Mouse (Mus musculus) myocyte (in vitro differentiated cells): ENCODE measurements at regions not wholly inside any gene's neighbourhood (a gene's known extent, or its start where the extent isn't known, plus 50 kb on each side); places are given as distances from the start of the nearest gene placed in this dataset.

Source experiments
- H3K27me3 ChIP-seq: one replicate; pipeline ENCODE4 v1.6.1; 2011; ENCODE audit not compliant: control insufficient read depth, insufficient read depth, insufficient read length
- H3K36me3 ChIP-seq: one replicate; pipeline ENCODE4 v1.6.1; 2011; ENCODE audit not compliant: control insufficient read depth, insufficient read depth
- H3K4me2 ChIP-seq: one replicate; pipeline ENCODE4 v1.6.1; 2011; ENCODE audit warnings: low read depth, control low read depth
- H3K4me3 ChIP-seq: one replicate; pipeline ENCODE4 v1.5.1; 2011; ENCODE audit warnings: mild to moderate bottlenecking, control low read depth, moderate library complexity
- H3K79me2 ChIP-seq: one replicate; pipeline ENCODE4 v1.6.1; 2011; ENCODE audit not compliant: control insufficient read depth, insufficient read depth
- H3ac ChIP-seq: one replicate; pipeline ENCODE4 v1.6.1; 2011; ENCODE audit not compliant: control insufficient read depth, insufficient read length
- CEBPB ChIP-seq: IDR thresholded peaks from 2 replicates; pipeline ENCODE4 v1.6.1; 2011; ENCODE audit warnings: mild to moderate bottlenecking, moderate library complexity; ENCODE audit not compliant: poor library complexity, insufficient read depth, severe bottlenecking
- E2F4 ChIP-seq: IDR thresholded peaks from one replicate; pipeline ENCODE4 v1.6.1; 2011; ENCODE audit warnings: mild to moderate bottlenecking, control low read depth, moderate library complexity; ENCODE audit not compliant: insufficient read depth
- MAX ChIP-seq: IDR thresholded peaks from one replicate; pipeline ENCODE4 v1.6.1; 2011; ENCODE audit warnings: low read depth, mild to moderate bottlenecking, control low read depth
- MYOD1 ChIP-seq, 3 experiments: IDR thresholded peaks; one replicate each; pipeline ENCODE4 v1.6.1; 2011; ENCODE audit warnings: control low read depth in 2 of 3, low read depth in 2 of 3, mild to moderate bottlenecking in 2 of 3, moderate library complexity in 1 of 3; ENCODE audit not compliant: insufficient read length in 2 of 3, control insufficient read depth in 1 of 3
- MYOG ChIP-seq, 3 experiments: IDR thresholded peaks; one replicate each; pipeline ENCODE4 v1.6.1; 2011; ENCODE audit warnings: control low read depth in 2 of 3, low read depth in 2 of 3, mild to moderate bottlenecking in 2 of 3; ENCODE audit not compliant: insufficient read length in 2 of 3, control insufficient read depth in 1 of 3, insufficient read depth in 1 of 3
- POLR2A ChIP-seq: IDR thresholded peaks from one replicate; pipeline ENCODE4 v1.6.1; 2011; ENCODE audit warnings: low read depth, mild to moderate bottlenecking, control low read depth, moderate library complexity; ENCODE audit not compliant: insufficient read length
- POLR2AphosphoS2 ChIP-seq: IDR thresholded peaks from one replicate; pipeline ENCODE4 v1.6.1; 2011; ENCODE audit warnings: low read depth, control low read depth; ENCODE audit not compliant: insufficient read length
- REST ChIP-seq: IDR thresholded peaks from one replicate; pipeline ENCODE4 v1.6.1; 2011; ENCODE audit warnings: mild to moderate bottlenecking, control low read depth, moderate library complexity; ENCODE audit not compliant: insufficient read depth, insufficient read length
- SRF ChIP-seq: IDR thresholded peaks from one replicate; pipeline ENCODE4 v1.6.1; 2011; ENCODE audit warnings: low read depth; ENCODE audit not compliant: control insufficient read depth, insufficient read length
- TCF12 ChIP-seq: IDR thresholded peaks from one replicate; pipeline ENCODE4 v1.6.1; 2011; ENCODE audit warnings: mild to moderate bottlenecking, control low read depth; ENCODE audit not compliant: poor library complexity, insufficient read depth, severe bottlenecking
- TCF3 ChIP-seq: IDR thresholded peaks from one replicate; pipeline ENCODE4 v1.6.1; 2011; ENCODE audit warnings: low read depth, control low read depth; ENCODE audit not compliant: insufficient read length
- USF1 ChIP-seq: IDR thresholded peaks from one replicate; pipeline ENCODE4 v1.6.1; 2011; ENCODE audit warnings: low read depth, mild to moderate bottlenecking, control low read depth, moderate library complexity

DNA sequence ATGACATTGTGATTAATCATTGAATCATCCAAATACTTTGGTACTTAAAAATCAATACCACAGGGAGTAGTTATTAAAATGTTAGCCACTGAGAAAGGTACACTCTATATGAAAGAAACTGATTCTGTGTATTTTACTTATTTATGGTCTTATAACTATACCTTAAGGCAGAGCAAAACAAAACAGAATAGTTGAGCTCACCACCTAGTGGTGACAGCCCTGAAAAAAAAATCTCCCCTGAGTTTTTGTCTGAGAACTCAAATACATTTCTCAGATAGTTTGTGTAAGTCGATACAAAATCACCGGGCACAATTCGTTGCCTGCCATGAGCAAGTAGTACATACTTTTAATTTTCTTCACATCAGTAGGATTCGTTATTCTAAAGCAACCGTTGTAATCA is 156.7 kb upstream of the Ccdc54 start:
- H3K79me2 ChIP-seq: no peaks in the 10 kb centered on the region
- no peaks in the 10 kb centered on the region for H3K27me3 ChIP-seq
- no peak overlapping the region for H3ac ChIP-seq
- H3K4me3 ChIP-seq: no peak overlapping the region
- H3K4me2 ChIP-seq: no peak overlapping the region
- H3K36me3 ChIP-seq: no peaks in the 10 kb centered on the region
- TF ChIP-seq SRF (no peak), CEBPB (no peak), TCF12 (no peak), MYOG (IDR thresholded peaks at IDR 0.05; ENCODE audit: control insufficient read depth in 1 of 3, insufficient read depth in 1 of 3, insufficient read length in 2 of 3, low read depth in 2 of 3) (no peak), TCF3 (no peak), USF1 (no peak)

DNA sequence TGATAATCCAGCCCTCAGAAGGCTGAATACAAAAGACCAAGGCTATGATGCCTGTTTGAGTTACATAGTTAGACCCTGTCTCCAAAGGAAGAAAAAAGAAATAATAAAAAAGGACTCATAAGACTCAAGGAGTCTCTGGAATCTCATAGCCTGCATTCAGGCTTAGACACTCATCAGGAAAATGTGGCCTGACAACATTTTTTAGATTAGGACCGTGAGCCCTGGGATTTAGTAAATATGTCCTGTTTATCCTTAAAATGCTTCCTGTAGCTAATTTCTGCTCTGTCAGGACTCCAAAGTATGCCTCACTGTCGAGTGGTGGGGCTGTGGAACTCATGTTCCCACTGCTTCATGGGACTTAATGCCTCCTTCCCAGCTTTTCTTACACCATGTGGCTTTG is 154.8 kb upstream of the Ccdc54 start:
- TF ChIP-seq SRF (no peak), REST (no peak), E2F4 (no peak), USF1 (no peak), TCF3 (no peak), POLR2AphosphoS2 (no peak), MYOD1 (IDR thresholded peaks at IDR 0.05; ENCODE audit: control insufficient read depth in 1 of 3, insufficient read length in 2 of 3, low read depth in 2 of 3) (no peak), TCF12 (no peak), MAX (no peak)

DNA sequence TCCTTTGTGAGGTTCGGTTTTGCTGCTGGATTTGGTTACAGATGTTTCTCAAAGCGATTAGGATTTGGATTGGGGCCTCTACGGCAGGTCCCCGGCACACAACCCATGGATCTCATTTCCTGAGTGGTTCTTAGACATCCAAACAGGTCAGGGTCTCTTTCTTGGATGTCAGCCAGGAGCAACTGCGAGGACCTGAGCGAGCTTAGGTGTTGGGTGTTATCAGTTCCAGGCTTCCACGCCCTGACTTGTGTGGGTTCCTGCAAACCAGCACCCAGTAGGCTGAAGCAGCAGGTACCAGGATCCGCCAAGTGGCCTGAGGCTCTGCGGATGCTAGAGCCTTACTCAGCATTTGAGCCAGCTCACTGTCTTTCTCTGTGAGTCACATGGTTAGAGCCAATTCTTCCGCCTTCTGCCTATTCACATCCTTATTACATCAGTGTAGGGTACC is 146.5 kb upstream of the Ccdc54 start:
- no peaks in the 10 kb centered on the region for H3K79me2 ChIP-seq
- H3K4me3 ChIP-seq: peak overlapping the region; percentile 19
- H3ac ChIP-seq: no peak overlapping the region
- H3K4me2 ChIP-seq: peak overlapping the region; percentile 91
- TF ChIP-seq USF1: no peak
- TF ChIP-seq MYOG (IDR thresholded peaks at IDR 0.05; ENCODE audit: control insufficient read depth in 1 of 3, insufficient read depth in 1 of 3, insufficient read length in 2 of 3, low read depth in 2 of 3): no peak
- no peak for TF ChIP-seq REST
- no peak for TF ChIP-seq SRF
- TF ChIP-seq TCF3: no peak
- no peak for TF ChIP-seq MAX
- no peak for TF ChIP-seq TCF12
- no peak for TF ChIP-seq MYOD1 (IDR thresholded peaks at IDR 0.05; ENCODE audit: control insufficient read depth in 1 of 3, insufficient read length in 2 of 3, low read depth in 2 of 3)
- no peak for TF ChIP-seq POLR2A
- TF ChIP-seq E2F4: no peak
- no peak for TF ChIP-seq POLR2AphosphoS2
- TF ChIP-seq CEBPB: no peak
- H3K36me3 ChIP-seq: no peaks in the 10 kb centered on the region
- H3K27me3 ChIP-seq: no peaks in the 10 kb centered on the region

More for the DNA sequence above, 154.8 kb upstream of the Ccdc54 start:
- no peak overlapping the region for H3ac ChIP-seq
- no peaks in the 10 kb centered on the region for H3K27me3 ChIP-seq
- H3K4me3 ChIP-seq: no peak overlapping the region
- H3K4me2 ChIP-seq: no peak overlapping the region
- no peaks in the 10 kb centered on the region for H3K79me2 ChIP-seq
- H3K36me3 ChIP-seq: no peaks in the 10 kb centered on the region

DNA sequence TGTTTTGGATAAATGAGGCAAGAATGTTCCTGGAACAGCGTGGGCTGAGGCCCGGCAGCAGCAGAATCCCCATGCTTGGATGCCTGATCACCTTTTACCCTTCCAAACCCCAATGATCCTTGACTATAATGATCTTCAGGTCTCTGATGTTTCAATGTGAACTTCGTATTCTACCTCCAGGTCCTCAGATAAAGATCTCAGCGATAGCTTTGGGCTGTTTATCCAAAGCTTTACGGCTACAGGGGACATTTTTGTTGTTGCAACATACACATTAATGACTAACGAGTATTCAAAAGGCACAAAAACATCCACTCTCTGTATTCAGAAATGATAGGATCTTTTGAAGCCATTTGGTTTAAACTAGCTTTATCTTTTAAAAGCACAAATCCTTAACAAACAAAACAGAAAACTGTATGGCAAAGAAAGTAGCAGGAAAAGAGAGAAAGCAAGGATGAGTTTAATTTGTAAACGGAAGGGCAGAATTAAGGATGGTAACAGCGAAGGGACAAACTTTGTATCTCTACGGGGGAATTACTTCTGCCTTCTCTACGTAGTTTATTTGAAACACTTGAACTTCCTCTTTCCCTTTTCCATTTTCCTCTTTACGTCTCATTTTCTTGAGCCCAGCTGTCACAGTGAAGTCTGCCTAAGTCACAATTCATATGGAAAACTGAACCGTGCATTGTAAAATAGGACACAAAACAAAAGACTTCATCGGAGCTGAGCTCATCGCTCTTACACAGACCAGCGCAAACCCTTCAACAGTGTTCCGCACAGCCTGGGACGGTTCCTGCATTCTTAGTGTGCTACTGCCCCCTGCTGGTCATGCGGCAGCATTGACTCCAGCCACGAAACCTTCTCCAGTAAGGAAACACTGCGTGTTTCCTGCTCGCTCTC is 145.4 kb upstream of the Ccdc54 start:
- Histone ChIP-seq H3K4me3 (peak overlapping the region; percentile 19), H3K27me3 (no peaks in the 10 kb centered on the region), H3K4me2 (peak overlapping the region; percentile 91), H3K36me3 (no peaks in the 10 kb centered on the region), H3K79me2 (peaks cover 3% of the 10 kb centered on the region), H3ac (no peak overlapping the region)
- TF ChIP-seq POLR2A (peak; percentile 46), MYOG (IDR thresholded peaks at IDR 0.05; ENCODE audit: control insufficient read depth in 1 of 3, insufficient read depth in 1 of 3, insufficient read length in 2 of 3, low read depth in 2 of 3) (no peak), MYOD1 (IDR thresholded peaks at IDR 0.05; ENCODE audit: control insufficient read depth in 1 of 3, insufficient read length in 2 of 3, low read depth in 2 of 3) (no peak), MAX (no peak), POLR2AphosphoS2 (no peak), USF1 (no peak), CEBPB (no peak)

DNA sequence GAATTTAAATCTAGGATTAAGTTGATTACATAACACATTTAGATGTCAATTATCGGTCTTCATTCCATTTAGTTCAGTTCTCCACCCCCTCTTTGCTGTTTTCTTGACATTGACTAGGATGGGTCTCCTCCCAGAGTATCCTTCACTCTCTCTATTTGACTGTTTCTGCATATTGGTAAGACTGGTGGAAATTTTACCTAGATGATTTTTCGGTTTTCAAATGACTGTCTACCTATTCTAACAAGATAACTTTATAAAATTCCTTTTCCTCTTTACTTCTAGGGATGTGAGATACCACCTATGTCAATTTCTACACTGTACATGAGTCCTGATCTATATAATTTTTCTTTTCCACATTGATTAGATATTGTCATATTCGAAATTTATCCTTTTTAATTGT is 142.4 kb upstream of the Ccdc54 start:
- H3K4me2 ChIP-seq: no peak overlapping the region
- H3ac ChIP-seq: no peak overlapping the region
- peak overlapping the region; percentile 81 for H3K4me3 ChIP-seq
- H3K36me3 ChIP-seq: no peaks in the 10 kb centered on the region
- TF ChIP-seq TCF12 (no peak), TCF3 (no peak), POLR2AphosphoS2 (no peak)
- no peaks in the 10 kb centered on the region for H3K27me3 ChIP-seq
- peaks cover 11% of the 10 kb centered on the region for H3K79me2 ChIP-seq
